Mouse (Mus musculus) left cerebral cortex, adult 2 months (tissue): ENCODE measurements around the gene Fam19a1. TPM values are rescaled to one million over a fixed set of nuclear protein-coding genes. Genes with fewer than 3 reads are reported as not detected.

Experiments
- DNase-seq, 2 experiments: peaks; one replicate each; pipeline ENCODE4 v3.0.0; 2021 to 2022; ENCODE audit warnings: low spot score in 2 of 2, mixed read lengths in 1 of 2; ENCODE audit errors: extremely low spot score in 1 of 2
- H3K27ac ChIP-seq: fragments of 200-600 bp; 2 replicates; pipeline ENCODE4 v1.8.1; 2022
- H3K4me3 ChIP-seq: fragments of 200-600 bp; 2 replicates; pipeline ENCODE4 v1.8.1; 2022
- CTCF ChIP-seq: fragments of 200-600 bp; IDR thresholded peaks from 2 replicates; pipeline ENCODE4 v1.8.1; 2022; ENCODE audit warnings: antibody characterized with exemption, mild to moderate bottlenecking, moderate library complexity
- intact Hi-C: fragments of 180-260 bp; cut with DNase I; formaldehyde crosslinking; loops from one replicate; pipeline ENCODE4 v1.15.1; 2025
- total RNA-seq, 2 experiments: library from RNA; stranded (reverse); gene quantifications; 2 replicates each; pipeline ENCODE4 v1.2.3; 2021

Gene Fam19a1
- total RNA-seq, 2 experiments from 2014 or later = 70.4 to 80.2 TPM

- intact Hi-C loops = no loop called here
- H3K4me3 ChIP-seq = no peak overlapping the region
- no peak overlapping the region for H3K27ac ChIP-seq
- DNase-seq = no peak
- no peak for TF ChIP-seq CTCF
These were observed 153.5 kb downstream of the Fam19a1 start for GRCm38 (mm10) chr6:96266456-96266855.

- intact Hi-C loops = no loop called here
- Histone ChIP-seq H3K27ac (no peak overlapping the region), H3K4me3 (no peak overlapping the region)
- DNase-seq = no peak
- TF ChIP-seq CTCF = no peak
These were observed 155.8 kb downstream of the Fam19a1 start for GRCm38 (mm10) chr6:96268788-96269187.

GRCm38 (mm10) chr6:96270436-96270835 lies 157.5 kb downstream of the Fam19a1 start:
- no peak for DNase-seq
- Histone ChIP-seq H3K4me3 (no peak overlapping the region), H3K27ac (no peak overlapping the region)
- intact Hi-C loops = no loop called here
- TF ChIP-seq CTCF = no peak

GRCm38 (mm10) chr6:96283731-96284130 lies 170.8 kb downstream of the Fam19a1 start:
- no peak for TF ChIP-seq CTCF
- no peak for DNase-seq
- Histone ChIP-seq H3K27ac (no peak overlapping the region), H3K4me3 (no peak overlapping the region)
- intact Hi-C loops = no loop called here

GRCm38 (mm10) chr6:96284590-96284989 lies 171.6 kb downstream of the Fam19a1 start:
- no peak for TF ChIP-seq CTCF
- H3K27ac ChIP-seq = no peak overlapping the region
- intact Hi-C loops = no loop called here
- H3K4me3 ChIP-seq = no peak overlapping the region
- no peak for DNase-seq

GRCm38 (mm10) chr6:96286276-96286675 lies 173.3 kb downstream of the Fam19a1 start:
- intact Hi-C loops = no loop called here
- TF ChIP-seq CTCF = no peak
- H3K27ac ChIP-seq = no peak overlapping the region
- H3K4me3 ChIP-seq = no peak overlapping the region
- DNase-seq = no peak

- DNase-seq = no peak
- no peak overlapping the region for H3K4me3 ChIP-seq
- no peak for TF ChIP-seq CTCF
- intact Hi-C loops = no loop called here
- no peak overlapping the region for H3K27ac ChIP-seq
These were observed 174.4 kb downstream of the Fam19a1 start for GRCm38 (mm10) chr6:96287377-96287776.

- no peak overlapping the region for H3K27ac ChIP-seq
- intact Hi-C loops = no loop called here
- H3K4me3 ChIP-seq = no peak overlapping the region
- DNase-seq = no peak
- no peak for TF ChIP-seq CTCF
These were observed 176.7 kb downstream of the Fam19a1 start for GRCm38 (mm10) chr6:96289672-96290071.

GRCm38 (mm10) chr6:96347491-96347890 lies 234.5 kb downstream of the Fam19a1 start:
- no peak for TF ChIP-seq CTCF
- H3K27ac ChIP-seq = no peak overlapping the region
- H3K4me3 ChIP-seq = no peak overlapping the region
- peak in 1 of 2 experiments; percentile 26 for DNase-seq
- intact Hi-C loops = loop anchor here (5.0 kb wide), 2 partner anchors 90 to 250 kb away; no protein-coding TSS in a partner anchor

GRCm38 (mm10) chr6:96349446-96350025 lies 236.6 kb downstream of the Fam19a1 start:
- peak; percentile 45 to 46 for DNase-seq
- peak overlapping the region; percentile 32; the same call in 1 of the 2 replicates for H3K27ac ChIP-seq
- intact Hi-C loops = loop anchor here (1.0 to 5.0 kb wide), 4 partner anchors 92 to 252 kb away; no protein-coding TSS in a partner anchor
- TF ChIP-seq CTCF = no peak
- no peak overlapping the region for H3K4me3 ChIP-seq

GRCm38 (mm10) chr6:96369544-96369943 lies 256.6 kb downstream of the Fam19a1 start:
- Histone ChIP-seq H3K4me3 (no peak overlapping the region), H3K27ac (no peak overlapping the region)
- intact Hi-C loops = no loop called here
- no peak for DNase-seq
- TF ChIP-seq CTCF = no peak

- no peak overlapping the region for H3K4me3 ChIP-seq
- no peak for DNase-seq
- no peak overlapping the region for H3K27ac ChIP-seq
- TF ChIP-seq CTCF = no peak
- intact Hi-C loops = no loop called here
These were observed 259.9 kb downstream of the Fam19a1 start for GRCm38 (mm10) chr6:96372848-96373247.

GRCm38 (mm10) chr6:96373274-96373673 lies 260.3 kb downstream of the Fam19a1 start:
- intact Hi-C loops = no loop called here
- Histone ChIP-seq H3K27ac (no peak overlapping the region), H3K4me3 (no peak overlapping the region)
- DNase-seq = no peak
- no peak for TF ChIP-seq CTCF
